Mouse (Mus musculus) stomach, embryonic 16.5 days (tissue): ENCODE results near the gene Eif2b4. TPM values are rescaled to one million over a fixed set of nuclear protein-coding genes. Genes with fewer than 3 reads are reported as not detected.
"Not testable (repeated sequence)": the region's sequence is repeated elsewhere in the genome, so short reads cannot be mapped to it uniquely, and the experiment has no call there.

Experiments
- ATAC-seq: fragments of 200-750 bp; cut with Nextera tagmentation; 2 replicates; pipeline ENCODE4 v1.8.0; 2017; ENCODE audit warnings: moderate number of reproducible peaks, moderate TSS enrichment; ENCODE audit not compliant: insufficient read depth, low FRiP score
- H3K27ac ChIP-seq: fragments of 300-500 bp; sonication (generic); 2 replicates; pipeline ENCODE4 v1.5.1; 2014; ENCODE audit warnings: low read length
- H3K27me3 ChIP-seq: fragments of 300-500 bp; sonication (generic); 2 replicates; pipeline ENCODE4 v1.6.1; 2014; ENCODE audit warnings: low read length, control low read depth, mixed read lengths; ENCODE audit not compliant: control insufficient read depth, insufficient read depth
- H3K36me3 ChIP-seq: fragments of 300-500 bp; sonication (generic); 2 replicates; pipeline ENCODE4 v1.6.1; 2014; ENCODE audit warnings: low read length; ENCODE audit not compliant: control insufficient read depth, insufficient read depth
- H3K4me1 ChIP-seq: fragments of 300-500 bp; sonication (generic); 2 replicates; pipeline ENCODE4 v1.6.1; 2014; ENCODE audit warnings: low read length, control low read depth, mixed read lengths; ENCODE audit not compliant: control insufficient read depth, insufficient read depth
- H3K4me2 ChIP-seq: fragments of 300-500 bp; sonication (generic); 2 replicates; pipeline ENCODE4 v1.6.1; 2014; ENCODE audit warnings: low read depth, low read length, mixed read lengths
- H3K4me3 ChIP-seq: fragments of 300-500 bp; sonication (generic); replicated peaks from 2 replicates; pipeline ENCODE4 v1.5.1; 2014; ENCODE audit warnings: mild to moderate bottlenecking, low read length
- H3K9ac ChIP-seq: fragments of 300-500 bp; sonication (generic); 2 replicates; pipeline ENCODE4 v1.6.1; 2014; ENCODE audit warnings: low read length
- H3K9me3 ChIP-seq: fragments of 300-500 bp; sonication (generic); replicated peaks from 2 replicates; pipeline ENCODE4 v1.6.1; 2016; ENCODE audit warnings: low read length, control low read depth; ENCODE audit not compliant: control insufficient read depth
- WGBS: fragments of 180-500 bp; shearing (Covaris S2); extraction: QIAGEN DNeasy Blood & Tissue Kit; methylation state at CpG from one replicate; pipeline ENCODE4 v1.1.7; 2014; 5-methylcytosine and 5-hydroxymethylcytosine counted together
- polyA plus RNA-seq: library from polyadenylated mRNA; unstranded; fragments of >200 nt; fragmentation: Nextera tagmentation; extraction: Ambion mirVana; gene quantifications from 2 replicates; pipeline ENCODE4 v1.2.1, GENCODE M21; 2015

Eif2b4 gene
- polyA plus RNA-seq, 1 experiment from 2014 or later = 66.7 TPM

DNA sequence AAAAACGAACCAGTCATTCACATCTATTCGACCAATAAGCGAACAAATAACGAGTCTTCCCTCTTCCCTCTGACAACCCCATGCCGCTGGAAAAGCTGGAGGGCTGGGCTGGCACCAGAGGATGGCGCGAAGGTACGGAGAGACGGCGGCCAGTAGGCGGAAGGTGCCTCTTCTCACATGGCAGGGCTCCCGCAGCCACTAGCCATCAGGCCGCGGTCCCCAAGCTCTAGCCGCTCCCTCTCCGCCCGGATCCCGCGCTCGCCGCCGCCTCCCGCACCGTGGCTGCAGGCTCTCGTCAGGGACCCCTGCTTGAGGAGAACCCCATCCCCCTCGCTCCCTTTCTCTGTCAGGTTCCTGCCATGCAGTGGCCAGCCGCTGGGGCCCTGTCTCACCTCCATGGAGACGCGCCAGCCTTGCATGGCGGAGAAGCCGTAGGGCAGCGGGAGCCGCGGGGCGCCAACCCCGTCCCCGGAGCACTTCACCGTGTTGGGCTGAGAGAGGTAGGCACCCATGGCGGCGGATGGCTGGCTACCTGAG lies 26.7 kb upstream of the Eif2b4 start:
- Histone ChIP-seq H3K27ac (peak overlapping the region; percentile 90), H3K9me3 (no peaks in the 10 kb centered on the region), H3K4me2 (peak overlapping the region; percentile 69), H3K9ac (peak overlapping the region; percentile 92), H3K27me3 (no peaks in the 10 kb centered on the region), H3K36me3 (no peaks in the 10 kb centered on the region), H3K4me3 (peak overlapping the region; percentile 87), H3K4me1 (peaks cover 4% of the 10 kb centered on the region)
- under 1% methylated on average over 40 of the region's 40 CpGs for WGBS
- peak; percentile 59 for ATAC-seq

DNA sequence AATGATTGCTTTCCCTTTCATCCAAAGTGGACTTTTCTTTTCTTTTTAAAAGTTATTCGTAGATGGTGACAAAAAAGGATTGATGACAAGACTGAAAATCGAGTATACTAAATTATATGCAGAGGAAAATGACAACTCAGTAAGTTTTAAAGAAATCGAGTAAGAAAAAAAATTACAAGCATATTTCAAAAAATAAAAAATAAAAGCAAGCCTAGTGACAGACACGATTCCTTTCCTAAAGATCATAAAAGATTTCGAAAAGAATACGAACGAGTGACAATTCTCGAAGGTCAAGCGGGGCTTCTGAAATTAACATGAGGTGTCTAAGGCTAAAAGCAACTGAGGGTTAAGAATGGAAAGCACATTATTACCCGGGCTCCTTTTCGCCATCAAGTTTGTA lies 26.2 kb upstream of the Eif2b4 start:
- Histone ChIP-seq H3K27ac (peak overlapping the region; percentile 90), H3K4me1 (peaks cover 4% of the 10 kb centered on the region), H3K36me3 (no peaks in the 10 kb centered on the region), H3K9me3 (no peaks in the 10 kb centered on the region), H3K4me3 (peak overlapping the region; percentile 87), H3K27me3 (no peaks in the 10 kb centered on the region), H3K9ac (peak overlapping the region; percentile 92), H3K4me2 (peak overlapping the region; percentile 69)
- ATAC-seq = no peak
- WGBS = 0% methylated on average over 11 of the region's 11 CpGs

GRCm38 (mm10) chr5:31219070-31219469 lies 25.8 kb upstream of the Eif2b4 start:
- H3K9ac ChIP-seq = no peak overlapping the region
- H3K9me3 ChIP-seq = no peaks in the 10 kb centered on the region
- peak overlapping the region; percentile 87 for H3K4me3 ChIP-seq
- H3K27ac ChIP-seq = no peak overlapping the region; the same call in 1 of the 2 replicates
- no peaks in the 10 kb centered on the region for H3K36me3 ChIP-seq
- peaks cover 4% of the 10 kb centered on the region for H3K4me1 ChIP-seq
- H3K4me2 ChIP-seq = peak overlapping the region; percentile 69
- WGBS = 1% methylated on average over 2 of the region's 2 CpGs
- no peaks in the 10 kb centered on the region for H3K27me3 ChIP-seq
- ATAC-seq = no peak

- Histone ChIP-seq H3K9ac (no peak overlapping the region), H3K4me2 (no peak overlapping the region), H3K27me3 (no peaks in the 10 kb centered on the region), H3K9me3 (no peaks in the 10 kb centered on the region), H3K4me1 (peaks cover 4% of the 10 kb centered on the region), H3K27ac (no peak overlapping the region), H3K36me3 (no peaks in the 10 kb centered on the region), H3K4me3 (no peak overlapping the region)
- 52% methylated on average over 7 of the region's 7 CpGs for WGBS
- no peak for ATAC-seq
Measured at GRCm38 (mm10) chr5:31218294-31218693, 25.1 kb upstream of the Eif2b4 start.

- not testable (repeated sequence) for H3K27ac ChIP-seq, H3K27me3 ChIP-seq, H3K9ac ChIP-seq, H3K36me3 ChIP-seq, H3K9me3 ChIP-seq, ATAC-seq, H3K4me1 ChIP-seq, H3K4me3 ChIP-seq, H3K4me2 ChIP-seq
- WGBS = 84% methylated on average over 6 of the region's 6 CpGs
Measured at GRCm38 (mm10) chr5:31216554-31216953, 23.3 kb upstream of the Eif2b4 start.

- Histone ChIP-seq H3K4me2 (no peak overlapping the region), H3K4me1 (peaks cover 12% of the 10 kb centered on the region), H3K36me3 (peaks cover 11% of the 10 kb centered on the region), H3K9ac (no peak overlapping the region), H3K4me3 (no peak overlapping the region), H3K9me3 (0 out of 2 replicates have a peak, but pooled peaks cover 5% of the 10 kb centered on the region), H3K27ac (no peak overlapping the region), H3K27me3 (no peaks in the 10 kb centered on the region)
- WGBS = 89% methylated on average over 6 of the region's 6 CpGs
- no peak for ATAC-seq
Measured at GRCm38 (mm10) chr5:31204421-31204820, 11.2 kb upstream of the Eif2b4 start.

- no peak overlapping the region for H3K9ac ChIP-seq
- H3K4me2 ChIP-seq = no peak overlapping the region
- no peaks in the 10 kb centered on the region for H3K27me3 ChIP-seq
- H3K36me3 ChIP-seq = peaks cover 15% of the 10 kb centered on the region
- H3K27ac ChIP-seq = no peak overlapping the region
- H3K4me3 ChIP-seq = no peak overlapping the region
- H3K4me1 ChIP-seq = peaks cover 12% of the 10 kb centered on the region
- 0 out of 2 replicates have a peak, but pooled peaks cover 5% of the 10 kb centered on the region for H3K9me3 ChIP-seq
- 86% methylated on average over 2 of the region's 2 CpGs for WGBS
- ATAC-seq = no peak
Measured at GRCm38 (mm10) chr5:31203866-31204265, 10.6 kb upstream of the Eif2b4 start.

DNA sequence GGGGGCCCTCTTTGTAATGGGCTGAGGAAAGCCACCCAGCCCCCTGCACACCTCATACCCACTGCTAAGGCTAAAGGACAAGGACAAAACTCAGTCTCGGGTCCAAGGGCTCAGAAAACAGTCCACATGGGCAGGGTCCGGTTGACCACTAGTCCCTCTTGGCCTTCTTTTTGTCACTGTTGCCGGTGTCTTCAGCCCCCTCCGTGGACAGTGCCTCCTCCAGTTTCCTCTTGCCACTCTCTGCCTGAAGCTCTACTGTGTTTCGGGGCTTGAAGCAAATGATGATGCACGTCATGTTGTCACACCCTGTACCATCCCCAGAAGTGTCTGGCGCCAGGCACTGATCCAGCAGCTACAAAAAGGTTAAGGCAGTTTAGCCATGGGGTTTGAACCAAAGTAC lies 9.7 kb upstream of the Eif2b4 start:
- Histone ChIP-seq H3K9me3 (0 out of 2 replicates have a peak, but pooled peaks cover 5% of the 10 kb centered on the region), H3K27me3 (no peaks in the 10 kb centered on the region), H3K4me1 (peaks cover 12% of the 10 kb centered on the region), H3K4me2 (peak overlapping the region; percentile 90), H3K36me3 (peaks cover 20% of the 10 kb centered on the region), H3K27ac (peak overlapping the region; percentile 89), H3K4me3 (peak overlapping the region; percentile 80), H3K9ac (peak overlapping the region; percentile 81)
- ATAC-seq = no peak
- 90% methylated on average over 7 of the region's 7 CpGs for WGBS

- Histone ChIP-seq H3K9me3 (0 out of 2 replicates have a peak, but pooled peaks cover 5% of the 10 kb centered on the region), H3K27me3 (no peaks in the 10 kb centered on the region), H3K9ac (peak within 1 kb of the TSS; percentile 90), H3K36me3 (peaks cover 25% of the 10 kb centered on the region), H3K4me1 (peaks cover 12% of the 10 kb centered on the region), H3K4me3 (peak within 1 kb of the TSS; percentile 80), H3K4me2 (peak within 1 kb of the TSS; percentile 90), H3K27ac (peak within 1 kb of the TSS; percentile 89)
- peak; percentile 97 for ATAC-seq
- WGBS = under 1% methylated on average over 53 of the region's 53 CpGs
Measured at GRCm38 (mm10) chr5:31201742-31202590, 8.7 kb upstream of the Eif2b4 start, which contains the start of gene Zfp513. TSS of gene Zfp513 (minus strand) at chr5:31202303.
